Mouse (Mus musculus): ENCODE data around the gene Uqcrh.

GRCm38 (mm10) chr4:116122762-116123161 is 47.9 kb upstream of the Uqcrh start:
- TF ChIP-seq CTCF (IDR thresholded peaks at IDR 0.05; ENCODE audit: borderline replicate concordance, insufficient read depth, low read length), result no peak
- no peak for TF ChIP-seq POLR2A (IDR thresholded peaks at IDR 0.05; ENCODE audit: low read depth, low read length)

Data from embryonic fibroblast, embryonic 13.5 days (primary cell).